Mouse (Mus musculus): ENCODE measurements at regions not wholly inside any gene's neighbourhood (a gene's known extent, or its start where the extent isn't known, plus 50 kb on each side); places are given as distances from the start of the nearest gene placed in this dataset.

DNA sequence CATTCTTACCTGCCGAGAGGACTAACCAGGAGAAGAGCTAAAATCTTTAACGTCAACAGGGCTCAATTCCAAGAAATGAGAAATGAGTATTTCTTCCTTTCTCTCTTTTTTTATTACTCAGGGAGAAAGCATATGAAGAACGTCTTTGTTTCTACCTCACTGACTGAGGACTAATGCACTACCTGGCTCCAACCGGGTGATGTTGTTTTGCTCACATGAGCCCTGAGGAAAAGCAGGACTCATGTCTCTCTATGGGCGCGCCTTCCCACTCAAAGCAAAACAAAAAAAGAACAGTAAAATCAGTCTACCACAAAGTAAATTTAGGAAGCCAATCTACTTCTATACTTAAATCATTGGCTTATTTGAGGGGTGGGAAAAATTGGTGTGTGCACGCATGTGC, 271.3 kb upstream of the Dcbld2 start:
- TF ChIP-seq CTCF (IDR thresholded peaks at IDR 0.05; ENCODE audit: low read depth, low read length) = no peak
- no peak for TF ChIP-seq POLR2A (IDR thresholded peaks at IDR 0.05; ENCODE audit: extremely low read depth, insufficient read depth, low read length)
